Mouse (Mus musculus): ENCODE measurements at regions not wholly inside any gene's neighbourhood (a gene's known extent, or its start where the extent isn't known, plus 50 kb on each side); places are given as distances from the start of the nearest gene placed in this dataset.

DNA sequence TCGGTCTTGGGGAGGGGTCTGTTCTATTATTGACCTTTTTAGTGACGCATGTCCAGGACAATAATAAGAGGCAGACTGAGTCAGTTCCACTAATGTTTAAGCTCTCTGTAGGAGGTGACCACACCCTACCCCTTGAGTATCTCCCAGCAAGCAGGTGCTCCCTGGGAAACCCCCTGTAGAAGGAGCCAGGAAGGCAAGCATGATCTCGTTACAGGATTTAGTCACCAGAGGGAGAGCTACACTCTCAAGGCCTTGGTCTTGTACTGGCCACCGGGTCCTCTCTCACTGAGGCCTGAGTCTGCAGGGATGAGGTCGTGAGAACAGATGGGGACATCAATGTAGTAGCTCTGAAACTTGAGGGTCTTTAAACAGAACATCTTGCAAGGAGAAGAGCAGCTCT, 55.3 kb upstream of the Ccnd2 start:
- DNase-seq: no peak

DNA sequence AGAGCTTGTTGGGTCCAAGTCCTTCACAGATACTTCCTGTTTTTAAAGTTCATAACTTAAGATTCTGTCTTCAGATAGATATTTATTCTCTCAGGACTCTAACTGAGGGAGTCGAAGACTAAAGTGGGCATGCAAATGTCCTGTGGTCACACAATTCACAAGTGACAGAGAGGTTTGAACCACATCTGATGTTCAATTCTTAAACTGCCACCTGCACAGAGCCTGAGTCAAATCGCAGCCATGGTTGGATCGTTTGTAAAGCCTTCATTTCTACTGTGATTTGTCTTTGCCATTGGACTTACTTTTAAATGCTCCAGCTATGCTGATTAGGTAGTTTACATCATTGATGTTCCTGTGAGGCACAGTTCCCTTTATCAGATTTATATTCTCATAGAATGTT, 61.4 kb upstream of the Ccnd2 start:
- DNase-seq: no peak

- no peak for DNase-seq
Observed at GRCm38 (mm10) chr6:127215915-127216314, 63.9 kb upstream of the Ccnd2 start.

GRCm38 (mm10) chr6:127218634-127219445, 66.8 kb upstream of the Ccnd2 start:
- DNase-seq: no peak

GRCm38 (mm10) chr6:127219446-127219802, 67.4 kb upstream of the Ccnd2 start:
- DNase-seq: no peak

DNA sequence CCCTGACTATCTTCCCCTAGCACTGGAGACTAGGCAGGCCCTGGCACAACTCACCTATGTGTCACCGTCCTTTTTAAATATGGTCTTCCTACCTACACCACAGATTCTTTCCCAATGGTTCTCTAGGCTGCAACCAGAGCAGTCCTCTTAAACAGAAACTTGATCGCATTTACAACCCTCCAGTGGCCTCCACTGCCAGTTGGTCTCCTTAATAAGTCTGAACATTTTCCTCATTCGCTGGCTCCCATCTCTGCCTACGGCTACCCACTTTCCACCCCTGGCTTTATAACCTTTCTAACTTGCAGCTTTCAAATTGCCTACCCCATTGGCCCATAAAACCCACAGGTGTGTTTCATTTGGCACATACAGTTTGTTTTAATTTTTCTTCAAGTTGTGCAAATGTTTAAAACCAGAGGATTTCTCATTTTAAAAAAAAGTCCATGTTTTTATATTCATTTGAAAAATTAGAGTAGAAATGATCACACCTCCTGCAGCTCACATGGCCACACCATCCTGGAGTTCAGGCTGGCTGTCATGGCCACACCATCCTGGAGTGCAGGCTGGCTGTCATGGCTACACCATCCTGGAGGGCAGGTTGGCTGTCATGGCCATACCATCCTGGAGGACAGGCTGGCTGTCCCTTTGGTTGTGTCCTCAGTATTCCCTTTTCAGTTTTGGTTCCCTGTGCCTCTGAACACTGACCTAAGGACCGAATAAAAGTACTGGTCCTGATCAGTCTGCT, 74.4 kb upstream of the Ccnd2 start:
- no peak for DNase-seq

DNA sequence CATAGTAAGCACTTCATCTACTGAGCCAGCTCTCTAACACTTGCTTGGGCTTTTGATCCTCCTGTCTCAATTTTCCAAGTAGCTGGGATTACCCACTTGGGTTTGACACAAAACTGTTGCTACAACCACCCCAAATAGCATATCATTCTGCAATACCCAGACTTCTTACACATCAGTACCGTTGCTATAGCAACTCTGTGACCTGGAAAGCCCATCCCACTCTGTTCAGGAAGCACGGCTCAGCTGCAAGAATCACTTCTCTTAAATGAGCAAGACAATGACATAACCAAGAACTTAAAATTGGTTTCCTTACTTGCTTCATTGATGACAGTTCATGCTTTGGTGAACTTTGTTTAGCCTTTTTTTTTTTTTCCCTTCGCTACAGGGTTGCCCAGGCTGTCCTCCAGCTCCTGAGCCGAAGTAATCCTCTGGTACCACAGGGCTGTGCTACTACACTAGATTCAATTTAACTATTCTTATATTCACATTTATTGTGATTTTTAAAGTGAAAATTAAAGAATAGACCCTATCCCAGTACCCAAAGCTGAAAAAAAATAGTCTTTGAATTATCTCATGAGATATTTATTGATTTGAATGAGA, 84.6 kb upstream of the Ccnd2 start:
- DNase-seq: no peak

DNA sequence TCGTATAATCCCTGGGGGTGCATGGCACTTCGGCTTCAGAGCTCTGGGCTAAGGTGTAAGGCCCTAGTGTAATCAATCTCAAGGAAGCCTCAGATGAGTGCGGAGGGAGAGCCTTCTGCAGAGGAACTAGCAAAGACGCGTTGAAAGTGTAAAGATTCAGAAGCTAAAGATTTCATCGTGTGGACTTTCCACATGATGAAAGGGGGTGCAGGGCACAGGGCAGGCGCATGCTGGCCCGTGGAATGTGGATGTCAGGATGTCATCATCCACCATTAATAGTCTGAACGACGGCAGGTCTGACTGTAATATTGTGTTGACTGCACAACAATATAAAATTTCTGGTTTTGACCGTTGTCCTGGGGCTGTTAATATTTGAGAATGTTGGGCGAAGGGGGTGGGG, 85.2 kb upstream of the Ccnd2 start:
- DNase-seq: no peak

- DNase-seq: no peak
Observed at GRCm38 (mm10) chr6:127239529-127240471, 87.8 kb upstream of the Ccnd2 start.

DNA sequence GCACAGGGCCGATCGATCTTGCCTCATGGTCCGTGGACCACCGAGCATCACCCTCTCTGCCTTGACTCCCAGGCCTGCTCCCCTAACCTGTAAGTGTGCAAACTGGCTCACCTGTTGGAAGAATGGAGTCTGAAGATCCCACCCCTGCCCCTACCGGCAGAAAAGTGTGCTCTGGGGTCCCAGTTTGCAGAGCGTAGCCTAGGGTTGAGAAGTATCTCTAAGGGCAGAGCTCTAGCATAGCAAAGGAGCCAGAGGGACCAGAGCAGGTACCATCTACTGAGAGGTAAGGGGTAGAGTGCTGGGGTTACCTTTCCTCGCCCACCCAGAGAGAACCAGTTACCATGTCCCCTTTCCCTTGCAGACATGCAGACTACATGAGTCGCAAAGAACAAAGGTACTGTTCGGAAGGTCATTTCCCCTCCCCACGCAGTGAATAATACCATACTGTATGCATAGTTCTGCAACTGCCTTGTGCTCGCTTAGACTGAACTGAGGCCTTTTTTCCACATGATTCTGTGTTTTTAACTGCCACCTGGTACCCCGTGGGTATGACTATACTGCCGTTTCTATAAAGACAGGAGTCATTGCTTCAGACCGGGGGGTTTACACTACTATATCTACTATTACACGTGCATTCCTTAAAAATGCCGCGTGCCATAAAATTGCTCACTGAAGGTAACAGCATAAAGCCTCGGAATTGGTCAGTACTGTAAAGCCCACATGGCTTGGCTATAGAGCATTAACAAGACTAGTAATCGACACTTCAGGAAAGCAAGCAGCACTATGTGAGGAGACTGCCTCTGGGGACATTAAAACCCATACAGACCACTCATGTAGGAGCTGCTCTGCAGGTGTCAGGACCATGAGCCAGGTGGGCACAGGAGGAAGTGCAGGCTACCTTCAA, 88.7 kb upstream of the Ccnd2 start:
- no peak for DNase-seq

DNA sequence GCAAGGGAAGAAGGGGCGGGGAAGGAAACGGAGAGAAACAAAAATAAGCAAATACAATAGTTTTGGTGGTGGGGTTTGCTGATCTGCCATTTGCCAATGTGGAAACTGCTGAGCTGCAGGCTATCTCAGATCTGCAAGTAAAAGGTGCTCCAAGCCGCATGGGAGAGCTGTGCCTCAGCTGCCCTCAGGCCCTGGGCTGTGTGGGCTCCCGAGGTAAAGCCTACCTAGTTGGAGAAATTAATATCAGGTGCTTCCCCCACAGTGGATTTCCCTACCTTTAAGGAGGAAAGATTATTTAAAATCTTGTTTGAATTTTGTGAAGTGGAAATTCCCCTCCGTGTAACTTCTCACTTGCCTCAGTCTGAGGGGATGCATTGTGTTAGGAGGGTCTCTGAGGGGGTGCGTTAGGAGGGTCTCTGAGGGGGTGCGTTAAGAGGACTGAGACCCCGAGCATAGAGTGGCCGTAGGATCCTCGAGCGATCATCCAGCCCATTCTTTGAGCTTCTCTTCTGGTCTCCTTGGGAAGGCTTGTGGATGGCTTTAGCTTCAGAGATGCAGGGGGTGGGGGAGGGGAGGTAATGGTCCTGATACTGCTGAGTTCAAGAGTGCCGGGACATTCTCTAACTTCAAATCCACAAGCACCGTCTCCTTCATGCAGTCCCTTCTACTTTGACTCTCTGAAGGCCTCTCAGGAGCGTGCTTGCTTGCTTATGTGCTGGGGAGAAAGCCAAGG, 89.9 kb upstream of the Ccnd2 start:
- no peak for DNase-seq

DNA sequence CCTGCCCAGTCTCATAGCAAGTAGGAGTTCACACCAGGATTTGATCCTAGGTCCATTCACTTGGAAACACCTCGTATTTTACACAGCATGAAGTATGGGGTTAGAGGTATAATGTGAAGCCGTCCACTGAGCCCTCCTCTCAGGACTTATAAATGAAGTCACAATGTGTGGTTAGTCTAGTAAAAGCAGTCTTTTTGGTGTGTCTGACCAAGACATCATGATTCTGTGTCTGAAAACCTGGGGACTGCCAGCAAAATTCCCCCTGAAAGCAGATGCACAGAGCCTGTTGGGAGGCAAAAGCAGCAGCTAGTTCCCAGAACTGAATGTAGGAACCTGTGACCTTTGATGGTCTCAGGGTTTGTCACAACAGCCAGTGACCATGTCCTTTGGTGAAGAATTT, 91.0 kb upstream of the Ccnd2 start:
- no peak for DNase-seq

- DNase-seq: no peak
Observed at GRCm38 (mm10) chr6:127245814-127246440, 93.9 kb upstream of the Ccnd2 start.

DNA sequence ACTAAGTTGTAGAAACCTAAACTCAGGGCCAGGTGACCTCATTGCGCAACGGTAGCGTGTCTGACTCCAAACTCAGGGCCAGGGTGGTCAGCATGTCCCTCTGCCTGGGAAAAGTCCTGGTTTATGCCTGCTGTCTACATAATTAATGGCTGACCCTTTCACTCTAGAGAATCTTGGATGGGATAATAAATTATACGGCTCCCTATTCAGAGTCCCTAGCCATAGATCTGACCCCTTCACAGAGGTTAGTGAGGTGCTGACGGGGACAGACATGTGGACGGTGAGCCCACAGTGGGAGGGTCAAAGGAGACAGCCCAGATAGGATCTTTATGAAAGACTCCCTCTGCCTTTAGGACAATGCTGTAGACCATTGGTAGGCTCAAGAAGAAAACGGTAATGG, 94.7 kb upstream of the Ccnd2 start:
- no peak for DNase-seq

GRCm38 (mm10) chr6:127247343-127247742, 95.3 kb upstream of the Ccnd2 start:
- DNase-seq: no peak

DNA sequence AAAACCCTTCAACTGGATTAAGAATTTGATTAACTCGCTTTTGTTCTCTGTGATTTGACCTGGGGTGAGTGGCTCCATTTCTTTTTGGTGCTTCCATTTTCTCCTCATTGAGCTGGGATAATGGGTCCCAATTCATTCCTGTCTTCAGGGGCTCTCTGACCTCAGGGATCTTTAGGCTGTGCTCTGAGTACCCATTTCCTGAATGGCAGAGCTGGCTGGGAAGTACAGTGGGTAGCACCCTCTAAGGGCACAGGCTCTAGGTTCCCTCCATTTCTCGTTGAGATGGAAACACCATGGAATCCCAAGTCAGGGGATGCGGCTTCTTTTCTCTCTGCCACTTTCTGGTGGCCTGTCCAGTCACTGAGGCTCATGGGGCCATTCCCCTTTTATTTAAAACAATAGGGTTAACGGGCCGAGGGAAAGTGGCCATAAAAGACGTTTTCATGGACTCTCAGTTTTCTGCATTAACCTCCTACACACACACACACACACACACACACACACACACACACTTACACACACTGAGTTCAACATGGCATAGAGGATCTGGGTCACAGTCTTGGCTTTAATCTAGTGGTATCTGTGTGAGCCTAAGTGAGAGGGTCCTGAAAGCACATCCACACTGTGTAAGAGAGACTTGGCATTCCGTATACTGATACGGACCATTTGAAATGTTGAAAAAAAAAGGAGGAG, 98.3 kb upstream of the Ccnd2 start:
- DNase-seq: no peak

- no peak for DNase-seq
Observed at GRCm38 (mm10) chr6:127250874-127251670, 99.1 kb upstream of the Ccnd2 start.

GRCm38 (mm10) chr6:127251671-127251985, 99.6 kb upstream of the Ccnd2 start:
- peak; percentile 45 to 61 for DNase-seq
